In the genomic region with DNA sequence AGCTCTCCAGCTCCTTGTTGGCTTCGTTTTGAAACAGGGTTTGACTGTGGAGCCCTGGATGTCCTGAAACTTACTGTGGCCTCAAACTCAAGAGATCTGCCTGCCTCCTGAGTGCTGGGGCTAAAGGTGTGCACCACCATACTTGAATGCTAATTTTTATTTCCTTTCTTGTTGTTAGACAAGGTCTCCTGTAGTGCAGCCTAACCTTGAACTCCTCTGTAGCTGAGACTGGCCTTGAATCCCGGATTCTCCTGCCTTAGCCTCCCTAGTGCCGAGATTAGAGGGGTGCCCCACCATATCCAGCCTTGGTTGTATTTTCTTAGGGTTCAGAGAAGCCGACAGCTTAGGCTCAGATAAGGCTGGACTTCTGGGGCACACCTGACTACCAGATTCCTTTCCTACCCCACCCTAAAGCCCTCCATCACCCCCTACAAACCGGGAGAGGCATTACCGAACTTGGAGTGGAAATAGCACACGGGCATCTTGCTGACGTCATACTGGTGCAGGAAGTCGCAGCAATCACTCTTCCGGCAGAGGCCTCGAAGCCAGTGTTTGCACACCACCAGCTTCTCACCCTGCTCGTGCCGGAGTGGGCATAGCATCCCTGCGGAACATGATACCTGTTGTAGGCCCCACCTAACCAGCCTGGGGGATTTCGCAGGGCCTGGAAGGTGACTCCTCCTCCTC, we compare ENCODE assay signal across 15 mouse cellular contexts. TPM values are rescaled to one million over a fixed set of nuclear protein-coding genes. Genes with fewer than 3 reads are reported as not detected.
"Had no signal": no experiment of that assay in that cellular context is flagged by ENCODE, and none has a peak within 500 bp of the region (broad histone marks: within the 10 kb centered on the region; RNA-seq: fewer than 3 reads in every experiment).

No protein-coding gene starts in this region.

- H3K9ac ChIP-seq: limb, embryonic 15.5 days; liver, embryonic 14.5 days; liver, postnatal 0 days; lung, embryonic 14.5 days had no signal

- H3K27ac ChIP-seq: limb, embryonic 12.5 days; limb, embryonic 15.5 days; liver, embryonic 14.5 days had no signal

- ATAC-seq: liver, postnatal 0 days; lung, postnatal 0 days had no signal

- H3K27me3 ChIP-seq: limb, embryonic 15.5 days had no signal

- DNase-seq: kidney, adult 9 months; left cerebral cortex, postnatal 4 days; liver, postnatal 0 days; lung, embryonic 14.5 days; midbrain, embryonic 14.5 days; thymus, adult 18-20 months; thymus, postnatal 4 days had no signal

- H3K9me3 ChIP-seq: limb, embryonic 12.5 days; limb, embryonic 15.5 days had no signal

- H3K4me3 ChIP-seq: limb, embryonic 12.5 days; limb, embryonic 15.5 days had no signal

RNA-seq across cellular contexts. Expression of gene Cpsf4l, which starts 3.7 kb away (rescaled TPM):
- total RNA-seq: layer of hippocampus, postnatal 14 days; left cerebral cortex, postnatal 4 days; megakaryocyte-erythroid progenitor cell, adult 5-6 weeks had no signal
- polyA plus RNA-seq: small intestine, adult 2 months; spleen, adult 2 months had no signal
